Mouse (Mus musculus) bone marrow, adult 2 months (tissue): Measurements from ENCODE around the gene Gabarapl2.

Experiments used
- CTCF ChIP-seq: fragments of 200-500 bp; IDR thresholded peaks from 2 replicates; pipeline ENCODE4 v1.5.1; 2011; ENCODE audit warnings: low read length, control low read depth; ENCODE audit not compliant: control insufficient read depth, insufficient read depth
- POLR2A ChIP-seq: fragments of 200-500 bp; IDR thresholded peaks from 2 replicates; pipeline ENCODE4 v1.6.1; 2011; ENCODE audit warnings: low read depth, mild to moderate bottlenecking, control low read depth, low read length, borderline replicate concordance; ENCODE audit not compliant: control insufficient read depth

DNA sequence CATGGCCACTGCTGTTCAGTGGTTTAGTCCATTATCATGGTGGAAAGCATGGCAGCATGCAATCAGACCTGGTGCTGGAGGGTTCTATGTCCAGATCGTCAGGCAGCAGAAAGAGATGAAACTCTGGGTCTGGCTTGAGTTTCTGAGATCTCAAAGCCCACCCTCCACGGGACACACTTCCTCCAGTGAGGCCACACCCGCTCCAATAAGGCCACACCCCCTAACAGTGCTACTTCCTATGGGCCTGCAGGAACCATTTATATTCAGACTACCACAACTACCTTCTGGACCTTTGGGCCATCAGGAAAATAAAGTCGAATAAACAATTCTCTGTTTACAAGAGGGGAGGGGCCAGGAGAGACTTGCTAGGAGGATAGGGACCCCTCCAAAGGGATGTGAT lies 19.5 kb upstream of the Gabarapl2 start:
- TF ChIP-seq CTCF (no peak), POLR2A (no peak)
